Mouse (Mus musculus): ENCODE measurements around the gene Fam241b. TPM values are rescaled to one million over a fixed set of nuclear protein-coding genes. Genes with fewer than 3 reads are reported as not detected.

Gene Fam241b
- polyA plus RNA-seq (2014; fragmentation: Illumina TruSeq; extraction: RNeasy Lipid Tissue Mini Kit (QIAGEN cat#74804); ENCODE audit: low read depth, low replicate concordance), result 9.5 TPM

GRCm38 (mm10) chr10:62143820-62144219 lies at the start of gene Fam241b:
TSS of gene Fam241b (minus strand) at chr10:62143920.

GRCm38 (mm10) chr10:62132691-62133281 lies 10.9 kb downstream of the Fam241b start, which contains the start of gene Neurog3:
TSS of gene Neurog3 (plus strand) at chr10:62133090.

Other genes starting within 250 kb of the Fam241b start
- gene Col13a1, start 164.8 kb downstream of the Fam241b start, polyA plus RNA-seq (2014; fragmentation: Illumina TruSeq; extraction: RNeasy Lipid Tissue Mini Kit (QIAGEN cat#74804); ENCODE audit: low read depth, low replicate concordance), result 4.2 TPM
- not detected for gene Neurog3, start 10.8 kb downstream of the Fam241b start, polyA plus RNA-seq (2014; fragmentation: Illumina TruSeq; extraction: RNeasy Lipid Tissue Mini Kit (QIAGEN cat#74804); ENCODE audit: low read depth, low replicate concordance)
- gene Tspan15, start 87.3 kb upstream of the Fam241b start, polyA plus RNA-seq (2014; fragmentation: Illumina TruSeq; extraction: RNeasy Lipid Tissue Mini Kit (QIAGEN cat#74804); ENCODE audit: low read depth, low replicate concordance), result 68.7 TPM
- gene Tacr2, start 108.5 kb upstream of the Fam241b start, polyA plus RNA-seq (2014; fragmentation: Illumina TruSeq; extraction: RNeasy Lipid Tissue Mini Kit (QIAGEN cat#74804); ENCODE audit: low read depth, low replicate concordance), result not detected
- 53.4 TPM for gene Hk1, start 236.0 kb upstream of the Fam241b start, polyA plus RNA-seq (2014; fragmentation: Illumina TruSeq; extraction: RNeasy Lipid Tissue Mini Kit (QIAGEN cat#74804); ENCODE audit: low read depth, low replicate concordance)